Mouse (Mus musculus): ENCODE data around the gene Ccdc124. TPM values are rescaled to one million over a fixed set of nuclear protein-coding genes. Genes with fewer than 3 reads are reported as not detected.

The Ccdc124 gene
- total and polyA plus RNA-seq, 3 experiments: 47.6 to 87.1 TPM; not detected in 1

DNA sequence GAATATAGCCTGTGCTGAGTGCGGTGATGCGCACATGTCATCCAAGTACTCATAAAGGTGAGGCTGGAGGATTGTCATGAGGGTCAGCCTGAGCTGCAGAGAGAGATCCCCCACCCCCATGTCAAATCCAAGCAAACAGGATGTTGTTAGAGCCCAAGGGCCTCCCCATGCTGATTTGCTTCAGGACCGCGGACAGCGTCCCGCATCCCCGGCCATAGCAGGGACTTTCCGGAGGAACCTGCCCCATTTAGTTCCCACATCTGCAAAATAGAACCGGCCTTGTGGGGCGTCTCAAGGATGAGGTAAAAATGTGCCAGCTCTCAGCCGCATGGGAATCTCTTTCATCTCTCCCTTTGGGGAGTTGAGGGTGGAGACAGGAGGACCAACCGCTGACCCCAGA, 11.9 kb upstream of the Ccdc124 start:
- Histone ChIP-seq H3K4me1 (ENCODE audit: control insufficient read depth in 1 of 2, insufficient read depth in 2 of 2, low read length in 2 of 2) (no peaks in the 10 kb centered on the region), H3K4me3 (ENCODE audit: control insufficient read depth in 1 of 2, insufficient read depth in 1 of 2, low read depth in 2 of 2, low read length in 2 of 2) (no peak overlapping the region), H3K36me3 (ENCODE audit: control insufficient read depth in 1 of 2, insufficient read depth in 2 of 2, low read length in 2 of 2) (no peaks in the 10 kb centered on the region), H3K9me3 (replicated peaks; ENCODE audit: insufficient read depth, low read length) (no peaks in the 10 kb centered on the region), H3K27ac (ENCODE audit: control insufficient read depth, low read depth, low read length) (no peak overlapping the region), H3K79me2 (ENCODE audit: control insufficient read depth, insufficient read depth, low read length, poor library complexity) (no peaks in the 10 kb centered on the region), H3K27me3 (ENCODE audit: control insufficient read depth in 1 of 2, insufficient read depth in 2 of 2, low read length in 2 of 2) (no peaks in the 10 kb centered on the region), H3K9ac (ENCODE audit: control insufficient read depth, low read depth, low read length, poor library complexity, severe bottlenecking) (no peak overlapping the region)
- TF ChIP-seq ZNF384 (IDR thresholded peaks at IDR 0.05; ENCODE audit: low read depth, low read length) (no peak), SIN3A (IDR thresholded peaks at IDR 0.05; ENCODE audit: low read length) (peak; percentile 45; the same call in 1 of the 2 replicates), POLR2AphosphoS2 (IDR thresholded peaks at IDR 0.05; ENCODE audit: low read length) (no peak)
- DNase-seq (ENCODE audit: low read depth, low spot score): peak; percentile 41

DNA sequence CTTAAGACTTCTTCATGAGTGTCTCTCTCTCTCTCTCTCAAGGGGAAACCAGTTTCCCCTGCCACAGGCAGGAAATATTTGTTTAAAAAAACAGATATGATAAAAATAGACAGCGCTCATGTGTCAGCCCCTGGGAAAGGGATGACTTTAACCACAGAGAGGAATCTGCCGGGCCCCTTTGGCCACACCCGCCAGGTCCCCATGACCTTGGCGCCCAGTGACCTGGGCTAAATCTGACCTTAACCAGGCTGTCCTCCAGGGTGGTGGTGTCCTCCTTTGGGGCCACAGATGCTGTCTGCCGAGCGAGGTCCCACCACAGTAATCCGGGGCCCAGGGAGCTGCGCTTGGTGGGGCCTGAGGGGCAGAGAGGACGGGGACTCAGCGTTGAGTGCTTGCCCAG, 10.9 kb upstream of the Ccdc124 start:
- Histone ChIP-seq H3K4me3 (ENCODE audit: control insufficient read depth in 1 of 2, insufficient read depth in 1 of 2, low read depth in 2 of 2, low read length in 2 of 2) (no peak overlapping the region), H3K36me3 (ENCODE audit: control insufficient read depth in 1 of 2, insufficient read depth in 2 of 2, low read length in 2 of 2) (no peaks in the 10 kb centered on the region), H3K79me2 (ENCODE audit: control insufficient read depth, insufficient read depth, low read length, poor library complexity) (no peaks in the 10 kb centered on the region), H3K9me3 (replicated peaks; ENCODE audit: insufficient read depth, low read length) (no peaks in the 10 kb centered on the region), H3K4me1 (ENCODE audit: control insufficient read depth in 1 of 2, insufficient read depth in 2 of 2, low read length in 2 of 2) (no peaks in the 10 kb centered on the region), H3K27me3 (ENCODE audit: control insufficient read depth in 1 of 2, insufficient read depth in 2 of 2, low read length in 2 of 2) (no peaks in the 10 kb centered on the region), H3K9ac (ENCODE audit: control insufficient read depth, low read depth, low read length, poor library complexity, severe bottlenecking) (no peak overlapping the region), H3K27ac (ENCODE audit: control insufficient read depth, low read depth, low read length) (no peak overlapping the region)
- TF ChIP-seq CTCF (IDR thresholded peaks at IDR 0.05 in 2 of 3, conservative IDR thresholded peaks at IDR 0.05 in 1 of 3; ENCODE audit: control insufficient read depth in 1 of 3, insufficient read depth in 1 of 3, low read depth in 2 of 3, low read length in 3 of 3, poor library complexity in 1 of 3, severe bottlenecking in 1 of 3) (no peak), JUND (IDR thresholded peaks at IDR 0.05; ENCODE audit: low read depth, low read length) (no peak), USF2 (IDR thresholded peaks at IDR 0.05; ENCODE audit: borderline replicate concordance in 1 of 2, insufficient read depth in 1 of 2, low read depth in 1 of 2, low read length in 2 of 2) (no peak)
- no peak for DNase-seq (ENCODE audit: low read depth, low spot score)

DNA sequence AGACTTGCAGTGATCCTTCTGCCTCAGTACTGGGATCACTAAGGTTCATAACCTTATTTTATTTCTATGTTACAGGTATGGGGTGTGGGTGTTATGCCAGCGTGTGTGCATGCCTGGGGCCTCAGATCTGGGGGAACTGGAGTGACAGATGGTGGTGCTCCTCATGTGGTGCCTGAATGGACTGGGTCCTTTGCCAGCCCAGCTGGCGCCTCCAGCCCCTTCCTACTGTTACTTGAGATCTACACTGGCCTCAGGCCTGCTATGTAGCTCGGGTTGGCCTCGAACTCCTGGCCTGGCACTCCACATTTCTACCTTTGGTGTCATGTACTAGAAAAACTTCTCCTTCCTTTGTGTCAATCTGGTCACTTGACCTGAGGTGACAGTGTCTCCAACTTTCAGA, 10.5 kb upstream of the Ccdc124 start:
- H3K9me3 ChIP-seq (replicated peaks; ENCODE audit: insufficient read depth, low read length): no peaks in the 10 kb centered on the region
- no peaks in the 10 kb centered on the region for H3K79me2 ChIP-seq (ENCODE audit: control insufficient read depth, insufficient read depth, low read length, poor library complexity)
- H3K4me1 ChIP-seq (ENCODE audit: control insufficient read depth in 1 of 2, insufficient read depth in 2 of 2, low read length in 2 of 2): no peaks in the 10 kb centered on the region
- no peak for DNase-seq (ENCODE audit: low read depth, low spot score)
- H3K27ac ChIP-seq (ENCODE audit: control insufficient read depth, low read depth, low read length): no peak overlapping the region
- H3K27me3 ChIP-seq (ENCODE audit: control insufficient read depth in 1 of 2, insufficient read depth in 2 of 2, low read length in 2 of 2): no peaks in the 10 kb centered on the region
- no peaks in the 10 kb centered on the region for H3K36me3 ChIP-seq (ENCODE audit: control insufficient read depth in 1 of 2, insufficient read depth in 2 of 2, low read length in 2 of 2)
- no peak overlapping the region for H3K4me3 ChIP-seq (ENCODE audit: control insufficient read depth in 1 of 2, insufficient read depth in 1 of 2, low read depth in 2 of 2, low read length in 2 of 2)
- H3K9ac ChIP-seq (ENCODE audit: control insufficient read depth, low read depth, low read length, poor library complexity, severe bottlenecking): no peak overlapping the region
- TF ChIP-seq ELF1 (IDR thresholded peaks at IDR 0.05; ENCODE audit: low read depth, low read length) (no peak), SMC3 (IDR thresholded peaks at IDR 0.05; ENCODE audit: low read depth, low read length) (no peak), ZMIZ1 (IDR thresholded peaks at IDR 0.05; ENCODE audit: low read depth, low read length) (no peak), POLR2AphosphoS5 (IDR thresholded peaks at IDR 0.05; ENCODE audit: borderline replicate concordance, low read depth, low read length) (no peak), MXI1 (IDR thresholded peaks at IDR 0.05; ENCODE audit: low read depth, low read length) (no peak), CTCF (IDR thresholded peaks at IDR 0.05 in 2 of 3, conservative IDR thresholded peaks at IDR 0.05 in 1 of 3; ENCODE audit: control insufficient read depth in 1 of 3, insufficient read depth in 1 of 3, low read depth in 2 of 3, low read length in 3 of 3, poor library complexity in 1 of 3, severe bottlenecking in 1 of 3) (no peak), SIN3A (IDR thresholded peaks at IDR 0.05; ENCODE audit: low read length) (no peak), ETS1 (IDR thresholded peaks at IDR 0.05; ENCODE audit: low read depth, low read length) (no peak), BHLHE40 (IDR thresholded peaks at IDR 0.05; ENCODE audit: borderline replicate concordance, low read depth, low read length) (no peak), RCOR1 (IDR thresholded peaks at IDR 0.05; ENCODE audit: low read depth, low read length) (no peak), POLR2A (IDR thresholded peaks at IDR 0.05; ENCODE audit: control insufficient read depth in 1 of 2, insufficient read depth in 1 of 2, low read depth in 1 of 2, low read length in 2 of 2, poor library complexity in 1 of 2) (no peak)

Data from MEL (cell line).